Comparison of ENCODE assay signal across 16 mouse cellular contexts in the genomic region with DNA sequence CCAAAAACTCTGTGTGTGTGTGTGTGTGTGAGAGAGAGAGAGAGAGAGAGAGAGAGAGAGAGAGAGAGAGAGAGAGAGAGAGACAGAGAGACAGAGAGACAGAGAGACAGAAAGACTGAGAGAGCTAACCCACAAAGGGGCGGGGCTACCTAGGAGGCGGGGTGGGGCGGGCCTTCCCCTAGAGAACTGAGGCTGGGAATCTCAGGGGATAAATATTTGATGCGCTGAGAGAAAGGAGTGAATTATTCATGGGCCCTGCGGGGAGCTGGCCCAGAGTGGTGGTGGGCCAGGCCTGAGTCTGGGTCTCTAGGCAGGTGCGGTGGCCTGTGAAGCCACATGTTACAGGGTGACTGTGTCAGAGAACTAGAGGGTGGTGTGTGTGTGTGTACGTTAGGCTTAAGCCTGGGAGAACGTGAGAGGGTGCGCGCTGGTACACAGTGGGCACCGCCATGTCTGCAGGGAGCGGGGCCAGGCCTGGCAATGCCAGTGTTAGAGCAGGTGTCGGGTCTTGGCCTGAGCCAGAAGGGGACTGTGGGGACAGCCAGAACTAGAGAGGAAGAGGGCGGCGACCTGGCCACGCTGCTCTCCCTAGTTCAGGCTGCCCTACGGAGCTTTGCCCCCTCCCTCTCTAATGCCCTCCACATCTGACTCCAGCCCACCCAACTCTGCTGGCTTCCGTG. TPM values are rescaled to one million over a fixed set of nuclear protein-coding genes. Genes with fewer than 3 reads are reported as not detected.
DNase-seq lines count a peak whose midpoint lies in the region; ATAC-seq lines count a peak whose summit lies in the region.
"Had no signal": no experiment of that assay in that cellular context is flagged by ENCODE, and none has a peak within 500 bp of the region (broad histone marks: within the 10 kb centered on the region; RNA-seq: fewer than 3 reads in every experiment).

No protein-coding gene starts in this region.

- peak; percentile 47 for DNase-seq in hindbrain, embryonic 11.5 days (ENCODE audit: low spot score)
- peak; percentile 60 for DNase-seq in ZHBTc4 (ENCODE audit: low read depth, low spot score)
- DNase-seq in cerebellum, postnatal 25 days = peak; percentile 62 to 70
- DNase-seq in midbrain, embryonic 14.5 days = peak; percentile 57
- DNase-seq in Muller cell, postnatal 12 days (ENCODE audit: inconsistent ontology term) = no peak
- no peak for DNase-seq in kidney, postnatal 14 days
- no peak for DNase-seq in urinary bladder, postnatal 14 days (ENCODE audit: low spot score)
- DNase-seq: adrenal gland, postnatal 14 days; forebrain, postnatal 0 days; kidney, adult 8-10 months had no signal

- H3K27ac ChIP-seq in hindbrain, embryonic 11.5 days (ENCODE audit: low read depth, low read length) = no peak overlapping the region
- H3K27ac ChIP-seq in hindbrain, embryonic 13.5 days = no peak overlapping the region
- H3K27ac ChIP-seq in midbrain, embryonic 14.5 days (replicated peaks; ENCODE audit: low read depth, low read length) = no peak overlapping the region
- H3K27ac ChIP-seq: heart, embryonic 15.5 days; limb, embryonic 13.5 days; macrophage; neural tube, embryonic 13.5 days had no signal

- H3K4me1 ChIP-seq in hindbrain, embryonic 11.5 days (replicated peaks; ENCODE audit: control insufficient read depth, insufficient read depth, low read length) = peaks cover 14% of the 10 kb centered on the region
- peaks cover 46% of the 10 kb centered on the region for H3K4me1 ChIP-seq in hindbrain, embryonic 13.5 days (replicated peaks)
- 0 out of 2 replicates have a peak, but pooled peaks cover 11% of the 10 kb centered on the region for H3K4me1 ChIP-seq in midbrain, embryonic 14.5 days (ENCODE audit: control insufficient read depth, insufficient read depth, low read length)

- WGBS in hindbrain, embryonic 11.5 days = 2% methylated on average over 18 of the region's 18 CpGs
- 4% methylated on average over 18 of the region's 18 CpGs for WGBS in hindbrain, embryonic 13.5 days
- 4% methylated on average over 18 of the region's 18 CpGs for WGBS in midbrain, embryonic 14.5 days

- peaks cover 95% of the 10 kb centered on the region for H3K27me3 ChIP-seq in hindbrain, embryonic 11.5 days (ENCODE audit: control insufficient read depth, insufficient read depth, low read length)
- H3K27me3 ChIP-seq in hindbrain, embryonic 13.5 days = peaks cover 100% of the 10 kb centered on the region
- peaks cover 91% of the 10 kb centered on the region for H3K27me3 ChIP-seq in midbrain, embryonic 14.5 days (ENCODE audit: control insufficient read depth, insufficient read depth, low read length)

- no peak overlapping the region for H3K4me3 ChIP-seq in hindbrain, embryonic 11.5 days (ENCODE audit: low read depth, low read length)
- H3K4me3 ChIP-seq in hindbrain, embryonic 13.5 days = no peak overlapping the region
- no peak overlapping the region for H3K4me3 ChIP-seq in midbrain, embryonic 14.5 days (replicated peaks; ENCODE audit: low read depth, low read length)
- H3K4me3 ChIP-seq: heart, embryonic 15.5 days; limb, embryonic 13.5 days; neural tube, embryonic 13.5 days had no signal

- no peaks in the 10 kb centered on the region for H3K9me3 ChIP-seq in hindbrain, embryonic 11.5 days (ENCODE audit: control insufficient read depth, low read length)
- no peaks in the 10 kb centered on the region for H3K9me3 ChIP-seq in hindbrain, embryonic 13.5 days
- no peaks in the 10 kb centered on the region for H3K9me3 ChIP-seq in midbrain, embryonic 14.5 days (ENCODE audit: control insufficient read depth, low read length)
- H3K9me3 ChIP-seq: heart, embryonic 15.5 days; limb, embryonic 13.5 days; neural tube, embryonic 13.5 days had no signal

- no peak overlapping the region for H3K4me2 ChIP-seq in hindbrain, embryonic 11.5 days (replicated peaks; ENCODE audit: low read depth, low read length)
- no peak overlapping the region for H3K4me2 ChIP-seq in hindbrain, embryonic 13.5 days
- no peak overlapping the region for H3K4me2 ChIP-seq in midbrain, embryonic 14.5 days (ENCODE audit: low read length)
- H3K4me2 ChIP-seq: heart, embryonic 15.5 days; limb, embryonic 13.5 days; neural tube, embryonic 13.5 days had no signal

- no peaks in the 10 kb centered on the region for H3K36me3 ChIP-seq in hindbrain, embryonic 11.5 days (ENCODE audit: control insufficient read depth, insufficient read depth, low read length)
- no peaks in the 10 kb centered on the region for H3K36me3 ChIP-seq in hindbrain, embryonic 13.5 days
- H3K36me3 ChIP-seq in midbrain, embryonic 14.5 days (ENCODE audit: control insufficient read depth, insufficient read depth, low read length) = no peaks in the 10 kb centered on the region
- H3K36me3 ChIP-seq: heart, embryonic 15.5 days; limb, embryonic 13.5 days; neural tube, embryonic 13.5 days had no signal

- no peak overlapping the region for H3K9ac ChIP-seq in hindbrain, embryonic 11.5 days (ENCODE audit: low read depth, low read length)
- no peak overlapping the region for H3K9ac ChIP-seq in hindbrain, embryonic 13.5 days
- no peak overlapping the region for H3K9ac ChIP-seq in midbrain, embryonic 14.5 days (replicated peaks; ENCODE audit: low read length)
- H3K9ac ChIP-seq: forebrain, postnatal 0 days; heart, embryonic 15.5 days; limb, embryonic 13.5 days; neural tube, embryonic 13.5 days had no signal

- no peak for ATAC-seq in hindbrain, embryonic 11.5 days (ENCODE audit: low FRiP score)
- ATAC-seq in hindbrain, embryonic 13.5 days (ENCODE audit: low FRiP score) = no peak
- peak; percentile 57; the same call in 1 of the 2 replicates for ATAC-seq in midbrain, embryonic 14.5 days (ENCODE audit: low FRiP score, low TSS enrichment)
- ATAC-seq: forebrain, postnatal 0 days had no signal

RNA-seq across cellular contexts. Expression of a gene that starts 2.0 kb away (rescaled TPM):
- 0.05 TPM in 1 of 2 replicates, not detected in the other for polyA plus RNA-seq in hindbrain, embryonic 11.5 days (2014; fragmentation: Nextera tagmentation; extraction: Ambion mirVana)
- 0.06 and 0.14 TPM in 2 replicates for polyA plus RNA-seq in hindbrain, embryonic 13.5 days (2015; fragmentation: Nextera tagmentation; extraction: Ambion mirVana)
- 0.08 and 0.16 TPM in 2 replicates for polyA plus RNA-seq in midbrain, embryonic 14.5 days (2014; fragmentation: Nextera tagmentation; extraction: Ambion mirVana)
- polyA plus RNA-seq: limb, embryonic 13.5 days; macrophage had no signal

RNA-seq across cellular contexts. Expression of a gene that starts 12.9 kb away (rescaled TPM):
- polyA plus RNA-seq in hindbrain, embryonic 11.5 days (2014; fragmentation: Nextera tagmentation; extraction: Ambion mirVana) = not detected in 2 replicates
- not detected in 2 replicates for polyA plus RNA-seq in hindbrain, embryonic 13.5 days (2015; fragmentation: Nextera tagmentation; extraction: Ambion mirVana)
- polyA plus RNA-seq in midbrain, embryonic 14.5 days (2014; fragmentation: Nextera tagmentation; extraction: Ambion mirVana) = not detected in 2 replicates
- polyA plus RNA-seq: heart, embryonic 15.5 days; limb, embryonic 13.5 days; macrophage; neural tube, embryonic 13.5 days; spleen, adult 2 months had no signal

RNA-seq across cellular contexts. Expression of a gene that starts 14.7 kb away (rescaled TPM):
- polyA plus RNA-seq in hindbrain, embryonic 11.5 days (2014; fragmentation: Nextera tagmentation; extraction: Ambion mirVana) = 0.15 and 0.20 TPM in 2 replicates
- polyA plus RNA-seq in hindbrain, embryonic 13.5 days (2015; fragmentation: Nextera tagmentation; extraction: Ambion mirVana) = 1.00 and 1.1 TPM in 2 replicates
- 0.54 and 1.4 TPM in 2 replicates for polyA plus RNA-seq in midbrain, embryonic 14.5 days (2014; fragmentation: Nextera tagmentation; extraction: Ambion mirVana)
- polyA plus RNA-seq: heart, embryonic 15.5 days; limb, embryonic 13.5 days; macrophage; spleen, adult 2 months had no signal

RNA-seq across cellular contexts. Expression of a gene that starts 22.4 kb away (rescaled TPM):
- 0.40 and 0.52 TPM in 2 replicates for polyA plus RNA-seq in hindbrain, embryonic 11.5 days (2014; fragmentation: Nextera tagmentation; extraction: Ambion mirVana)
- 0.73 and 0.79 TPM in 2 replicates for polyA plus RNA-seq in hindbrain, embryonic 13.5 days (2015; fragmentation: Nextera tagmentation; extraction: Ambion mirVana)
- polyA plus RNA-seq in midbrain, embryonic 14.5 days (2014; fragmentation: Nextera tagmentation; extraction: Ambion mirVana) = 0.72 and 1.4 TPM in 2 replicates

RNA-seq across cellular contexts. Expression of a gene that starts 43.0 kb away (rescaled TPM):
- 11.6 and 14.9 TPM in 2 replicates for polyA plus RNA-seq in hindbrain, embryonic 11.5 days (2014; fragmentation: Nextera tagmentation; extraction: Ambion mirVana)
- 18.1 and 20.8 TPM in 2 replicates for polyA plus RNA-seq in hindbrain, embryonic 13.5 days (2015; fragmentation: Nextera tagmentation; extraction: Ambion mirVana)
- polyA plus RNA-seq in midbrain, embryonic 14.5 days (2014; fragmentation: Nextera tagmentation; extraction: Ambion mirVana) = 15.0 and 15.9 TPM in 2 replicates

Comparison
In these comparisons a context has a peak if more than half of its experiments do, and no peak if none do; other contexts are left out.
1. DNase-seq: peak in hindbrain, embryonic 11.5 days (single experiment), ZHBTc4 (single experiment), cerebellum, postnatal 25 days (2 of 2) and midbrain, embryonic 14.5 days (single experiment); none in Muller cell, postnatal 12 days (single experiment), kidney, postnatal 14 days (single experiment) and urinary bladder, postnatal 14 days (single experiment).